Mouse (Mus musculus) retina, embryonic 14.5 days (tissue): ENCODE measurements around the gene Plekho2.

Source experiments
- DNase-seq: peaks from one replicate; pipeline ENCODE4 v3.0.0-alpha.2; 2015; ENCODE audit warnings: low spot score

Plekho2 gene

DNA sequence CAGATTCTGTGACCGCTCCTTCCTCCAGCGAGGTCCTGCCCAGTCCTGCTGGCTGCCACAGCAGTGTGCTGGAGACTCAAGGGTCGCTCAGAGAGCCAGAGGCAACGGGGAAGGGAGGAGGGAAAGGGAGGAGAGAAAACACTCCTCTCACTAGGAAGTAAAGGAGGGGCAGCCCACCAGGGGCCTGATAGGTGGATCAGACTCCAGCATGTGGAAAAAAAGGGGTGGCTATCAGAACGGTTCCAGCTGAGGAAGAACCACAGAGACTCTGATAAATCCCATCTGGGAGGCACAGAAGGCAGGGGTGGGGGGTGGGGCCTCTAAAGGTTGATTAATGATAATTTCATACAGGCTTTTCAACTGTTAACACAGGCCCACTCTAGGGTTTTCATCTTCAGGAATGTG lies 24.8 kb downstream of the Plekho2 start:
- DNase-seq: no peak

DNA sequence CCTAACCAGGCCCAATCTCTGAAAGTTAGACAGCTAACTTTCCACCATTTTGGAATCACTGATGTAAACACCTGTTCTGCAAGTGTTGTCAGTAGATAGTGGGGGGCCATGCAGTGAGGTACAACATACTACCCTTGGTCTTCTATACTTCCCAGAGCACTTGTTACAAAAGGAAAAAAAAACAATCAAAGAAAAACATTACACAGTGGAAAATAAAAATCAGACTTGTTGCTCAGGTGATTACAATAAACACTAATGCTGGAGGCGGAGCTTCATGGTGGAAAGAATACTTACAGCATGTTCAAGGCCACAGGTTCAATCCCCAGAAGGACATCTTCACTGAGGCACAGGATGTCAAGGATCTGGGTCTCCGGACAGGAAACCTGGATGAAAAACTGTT lies 27.1 kb downstream of the Plekho2 start:
- DNase-seq: no peak

DNA sequence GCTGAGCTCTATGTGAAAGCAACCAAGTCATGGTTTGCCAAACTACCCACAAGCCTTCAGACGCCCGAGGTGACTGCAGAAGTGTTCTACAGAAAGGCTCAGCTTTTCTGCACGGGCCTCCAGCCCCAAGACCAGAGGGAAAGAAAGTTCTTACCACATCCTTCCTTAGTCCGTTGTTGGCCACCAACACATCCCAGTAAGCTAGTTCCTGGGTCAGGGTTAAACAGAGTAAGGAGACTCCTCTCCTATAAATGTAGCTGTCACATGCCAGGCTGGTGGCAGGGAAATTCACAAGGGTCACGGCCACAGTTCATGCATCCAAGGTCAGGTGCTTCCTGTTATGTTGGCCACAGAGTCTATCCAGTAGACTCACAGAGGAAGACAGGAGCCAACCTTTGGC lies 27.7 kb downstream of the Plekho2 start:
- DNase-seq: no peak

DNA sequence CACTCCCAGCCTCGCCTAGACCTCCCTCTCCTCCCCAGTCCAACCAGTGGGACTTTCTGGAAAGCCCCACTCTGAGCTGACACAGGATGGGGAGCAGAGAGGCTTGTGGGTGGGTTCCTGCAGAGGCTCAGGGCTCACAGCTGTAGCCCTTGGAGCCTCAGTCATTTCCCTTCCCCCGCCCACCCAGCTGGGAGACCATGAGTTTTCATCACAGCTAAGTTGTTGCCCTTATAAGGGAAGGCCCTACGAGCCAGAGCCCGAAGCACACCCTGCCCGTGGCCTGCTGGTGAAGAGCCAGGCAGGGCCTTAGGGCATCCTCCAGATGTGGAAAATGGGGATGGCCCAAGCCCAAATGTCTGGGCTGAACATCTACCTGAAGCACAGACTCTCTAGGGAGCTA lies 28.8 kb downstream of the Plekho2 start:
- DNase-seq: no peak

DNA sequence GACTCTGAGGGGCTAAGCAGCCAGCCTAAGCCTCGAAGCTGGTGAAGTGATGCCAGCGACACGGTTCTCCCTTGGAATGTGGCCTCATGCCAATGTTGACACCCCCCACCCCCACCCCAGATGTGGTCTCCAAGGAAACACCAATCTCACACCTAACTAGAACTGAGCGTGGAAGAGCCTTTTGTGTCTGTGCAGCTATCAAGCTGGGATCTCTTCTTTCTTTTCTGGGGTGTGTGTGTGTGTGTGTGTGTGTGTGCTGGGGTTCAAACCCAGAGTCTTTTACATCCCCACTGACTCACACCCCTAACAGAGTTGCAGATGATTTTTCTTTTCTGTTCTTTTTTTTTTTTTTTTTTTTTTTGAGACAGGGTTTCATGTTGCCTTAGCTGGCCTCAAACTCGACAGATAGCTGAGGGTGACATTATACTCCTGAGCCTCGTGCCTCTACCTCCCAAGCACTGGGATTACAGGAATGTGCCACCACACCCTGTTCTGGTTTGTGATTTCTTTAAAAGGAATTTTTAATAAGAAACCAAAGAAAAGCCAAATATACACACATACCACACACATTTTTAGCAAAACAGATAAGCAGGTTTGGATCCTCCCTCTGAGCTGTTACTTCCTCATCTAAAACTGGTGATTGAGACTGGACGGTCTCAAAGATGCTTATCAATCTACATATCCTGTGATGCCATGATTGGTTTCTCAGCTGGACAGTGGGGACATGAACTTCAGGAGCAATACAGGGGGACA lies 29.6 kb downstream of the Plekho2 start:
- DNase-seq: no peak

DNA sequence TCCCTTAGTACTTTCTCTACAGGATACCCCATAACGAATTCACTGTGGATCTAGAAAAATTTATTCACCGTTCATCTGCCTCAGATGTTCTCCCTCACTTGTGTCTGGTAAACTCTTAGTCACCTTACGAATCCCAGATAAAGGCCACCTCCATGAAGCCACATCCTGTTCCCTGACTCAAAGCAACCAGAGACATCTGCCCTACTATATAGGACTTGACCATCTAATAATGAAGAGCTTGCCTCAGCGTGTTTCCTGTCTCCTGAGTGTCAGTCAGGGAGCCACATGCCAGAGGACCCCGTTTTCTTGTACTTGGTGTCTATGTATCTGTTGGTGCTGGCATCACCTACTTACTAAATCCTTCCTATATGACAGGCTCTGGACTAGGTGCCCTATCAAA lies 30.2 kb downstream of the Plekho2 start:
- DNase-seq: no peak

DNA sequence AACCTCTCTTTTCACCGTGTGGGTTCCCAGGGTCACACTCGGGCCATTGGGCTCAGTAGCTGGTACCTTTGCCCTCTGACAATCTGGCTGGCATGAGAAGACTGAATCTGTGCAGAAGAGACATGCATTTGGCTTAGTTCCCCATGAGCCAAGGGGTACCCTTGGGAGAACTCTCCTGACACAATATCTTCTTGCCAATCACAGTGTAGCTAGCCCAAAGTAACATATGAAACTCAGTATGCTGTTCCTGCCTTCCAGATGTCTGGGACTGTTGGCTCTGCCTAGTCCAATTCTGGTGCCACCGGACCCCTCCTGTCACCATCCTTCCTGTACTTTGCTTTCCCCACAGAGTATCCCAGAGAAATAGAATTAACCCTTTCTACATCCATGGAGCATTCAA lies 30.7 kb downstream of the Plekho2 start:
- DNase-seq: no peak

DNA sequence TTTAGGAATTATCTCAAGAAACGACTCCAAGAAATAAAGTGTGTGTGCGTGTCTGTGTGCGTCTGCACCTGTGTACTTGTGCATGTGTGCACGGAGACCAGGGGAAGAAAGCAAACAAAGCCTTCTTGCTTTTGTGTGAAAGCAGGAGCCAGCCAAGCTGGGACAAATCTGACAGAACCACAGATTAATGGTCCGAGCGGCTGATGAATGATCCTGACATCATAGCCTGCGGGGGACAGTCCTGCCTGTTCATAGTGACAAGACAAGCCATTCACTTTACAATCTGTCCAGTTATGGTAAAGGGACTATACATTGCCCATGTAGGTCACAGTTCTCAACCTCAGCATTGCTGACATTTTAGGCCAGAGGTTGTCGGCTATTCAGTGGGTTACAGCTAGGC lies 31.5 kb downstream of the Plekho2 start:
- DNase-seq: no peak

DNA sequence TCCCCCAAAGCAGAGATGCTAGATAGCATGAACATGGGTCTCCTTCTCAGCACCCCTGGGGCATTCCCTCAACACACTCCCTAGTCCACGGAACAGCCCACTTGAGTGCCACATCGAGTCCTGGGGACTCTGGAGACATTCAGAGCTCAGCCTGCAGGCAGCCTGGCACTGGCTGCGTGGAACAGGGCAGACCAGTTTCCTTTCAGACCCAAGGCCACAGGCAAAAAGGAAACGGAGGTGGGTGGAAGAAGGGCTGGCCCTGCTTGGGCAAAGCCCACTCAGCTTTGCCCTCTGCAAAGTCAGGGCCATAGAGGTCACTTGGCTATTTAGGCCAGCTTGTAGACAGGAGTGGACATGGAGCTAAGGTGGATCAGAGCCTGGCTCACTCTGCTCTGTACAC lies 32.0 kb downstream of the Plekho2 start:
- no peak for DNase-seq

DNA sequence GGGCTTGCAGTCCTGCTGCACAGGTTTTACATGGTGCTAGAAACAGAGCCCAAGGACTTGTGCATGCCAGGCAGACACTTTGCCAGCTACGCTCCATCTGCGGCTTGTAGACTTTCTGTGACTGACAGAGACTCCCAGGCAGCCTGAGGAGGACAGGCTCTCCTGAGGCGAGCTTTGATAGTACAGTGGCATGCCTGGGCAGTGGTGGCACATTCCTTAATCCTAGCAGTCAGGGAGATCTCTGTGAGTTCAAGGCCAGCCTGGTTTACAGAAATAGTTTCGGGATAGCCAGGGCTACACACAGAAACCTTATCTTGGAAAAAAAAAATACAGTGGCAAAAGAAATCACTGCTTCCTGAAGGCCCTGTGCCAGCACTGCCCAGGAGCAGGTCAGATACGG lies 32.7 kb downstream of the Plekho2 start:
- DNase-seq: no peak

DNA sequence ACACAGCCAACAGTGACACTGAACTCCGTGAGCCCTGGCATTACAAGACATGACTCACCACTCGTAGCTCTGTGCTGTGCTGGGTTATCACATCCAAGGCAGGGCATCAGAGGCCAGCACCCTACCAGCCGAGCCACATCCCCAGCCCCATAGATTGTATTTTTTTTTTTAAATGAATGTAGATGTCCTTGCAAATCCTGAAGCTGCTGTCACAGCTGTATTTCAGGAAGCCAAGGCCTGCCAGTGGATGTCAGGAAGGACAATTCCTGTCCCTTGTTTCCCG lies 33.5 kb downstream of the Plekho2 start:
- no peak for DNase-seq

DNA sequence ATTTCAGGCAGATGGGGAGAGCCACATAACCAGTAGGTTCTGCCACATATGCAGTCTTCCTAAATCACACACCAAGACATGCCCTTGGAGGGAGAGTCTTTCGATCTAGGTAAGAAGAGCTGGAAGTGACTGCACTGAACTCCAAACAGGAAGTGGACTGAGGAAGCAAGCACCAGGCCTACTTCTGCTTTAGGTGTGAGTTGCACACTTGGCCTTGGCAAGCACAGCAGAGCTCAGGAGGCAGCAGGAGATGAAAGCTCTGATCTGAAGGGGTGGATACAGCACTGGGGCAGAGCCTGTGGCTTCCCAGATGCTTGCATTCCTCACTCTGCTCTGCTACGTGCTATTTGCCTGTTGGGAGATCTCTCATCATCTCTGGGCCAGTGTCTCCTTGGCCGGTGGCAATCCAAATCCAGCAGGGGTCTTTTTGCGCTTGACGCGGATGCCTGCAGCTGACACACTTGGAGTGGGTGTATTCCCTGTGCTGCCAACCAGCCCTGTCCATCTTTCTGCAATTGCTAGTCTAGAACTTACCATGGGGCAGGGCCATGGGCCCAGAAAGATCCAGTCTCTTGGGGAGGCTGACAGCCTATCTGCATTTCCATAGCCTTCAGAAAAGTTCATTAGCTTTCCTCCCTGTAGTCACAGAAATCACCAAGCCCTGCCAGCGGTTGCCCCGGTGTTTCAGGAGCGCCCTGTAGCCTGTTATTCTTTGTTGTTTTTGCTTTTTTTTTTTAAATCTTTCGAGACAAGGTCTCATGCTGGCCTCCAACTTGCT lies 34.0 kb downstream of the Plekho2 start:
- no peak for DNase-seq

DNA sequence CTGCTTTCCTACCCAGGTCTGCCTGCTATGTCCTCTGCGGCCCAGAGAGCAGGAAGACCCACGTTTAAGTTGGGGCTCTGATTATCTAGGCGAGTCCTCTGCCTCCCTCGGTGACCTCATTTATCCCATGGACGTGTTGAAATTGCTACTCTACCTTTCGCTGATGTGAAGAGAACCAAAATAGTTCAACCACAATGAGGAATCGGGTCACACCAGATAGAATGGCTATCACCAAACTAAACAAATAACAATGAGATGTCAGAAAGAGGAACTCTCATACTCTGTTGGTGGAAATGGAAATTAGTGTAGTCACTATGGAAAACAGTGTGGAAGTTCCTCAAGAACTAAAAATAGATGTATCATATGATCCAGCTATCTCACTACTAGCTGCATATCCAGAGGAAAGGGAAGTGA lies 37.7 kb downstream of the Plekho2 start:
- DNase-seq: no peak

DNA sequence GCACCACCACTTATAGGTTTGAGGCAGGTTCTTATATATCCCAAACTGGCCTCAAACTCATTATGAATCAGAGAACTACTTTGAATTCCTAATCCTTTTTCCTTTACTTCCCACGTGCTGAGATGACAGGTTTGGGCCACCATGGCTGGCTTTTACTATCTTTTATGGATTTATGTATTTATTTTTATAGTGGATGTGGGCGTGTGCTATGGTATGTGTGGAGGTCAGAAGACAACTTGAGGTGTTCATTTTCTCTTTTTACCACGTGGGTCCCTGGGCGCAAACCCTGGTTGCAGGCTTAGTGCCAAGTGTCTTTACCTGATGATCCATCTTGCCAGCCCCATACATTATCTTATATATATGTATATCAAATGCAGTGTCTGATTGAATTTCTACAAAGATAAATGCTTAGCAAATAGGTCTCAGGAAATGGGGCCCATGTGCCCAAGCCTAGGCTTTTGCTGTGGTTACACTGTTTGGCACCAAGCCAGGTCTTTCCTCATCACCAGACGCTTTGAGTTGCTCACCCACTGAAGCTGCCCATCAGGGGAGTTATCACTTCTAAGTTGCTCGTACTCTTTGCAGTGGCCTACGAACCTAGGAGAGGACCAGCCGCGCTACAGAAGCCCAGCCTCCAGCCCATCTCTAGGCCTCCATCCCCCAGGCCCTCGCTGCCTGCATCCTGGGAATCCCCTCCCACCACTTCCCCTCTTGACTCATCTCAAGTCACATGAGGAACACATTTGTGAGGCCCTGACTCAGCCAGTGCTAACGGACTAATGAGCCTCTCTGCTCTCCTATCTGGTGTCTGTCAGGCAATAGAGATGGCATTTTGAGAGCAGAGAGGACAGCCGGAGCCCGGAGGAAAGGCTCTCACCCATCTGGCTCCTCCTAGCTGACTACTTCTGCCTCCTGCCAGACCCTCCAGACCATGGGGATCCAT lies 38.4 kb downstream of the Plekho2 start:
- DNase-seq: no peak

DNA sequence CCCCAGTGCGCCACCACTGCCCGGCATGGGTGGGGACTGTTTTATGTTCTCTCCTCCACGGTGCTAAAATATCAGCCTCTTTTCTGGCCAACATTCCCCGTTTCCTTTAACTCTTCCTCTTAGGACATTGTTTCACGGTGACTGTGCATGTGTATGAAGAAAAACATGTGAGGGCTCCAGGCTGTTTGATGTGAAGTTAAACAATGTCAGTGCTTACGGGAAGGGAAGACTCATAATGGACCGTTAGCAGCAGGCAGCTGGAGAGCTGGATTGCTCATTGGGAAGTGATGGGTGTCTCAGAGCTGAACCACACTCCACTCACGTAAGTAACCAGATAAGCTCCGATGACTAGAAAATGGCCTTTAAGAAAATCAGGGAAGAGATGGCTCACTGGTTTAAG lies 40.1 kb downstream of the Plekho2 start:
- no peak for DNase-seq

DNA sequence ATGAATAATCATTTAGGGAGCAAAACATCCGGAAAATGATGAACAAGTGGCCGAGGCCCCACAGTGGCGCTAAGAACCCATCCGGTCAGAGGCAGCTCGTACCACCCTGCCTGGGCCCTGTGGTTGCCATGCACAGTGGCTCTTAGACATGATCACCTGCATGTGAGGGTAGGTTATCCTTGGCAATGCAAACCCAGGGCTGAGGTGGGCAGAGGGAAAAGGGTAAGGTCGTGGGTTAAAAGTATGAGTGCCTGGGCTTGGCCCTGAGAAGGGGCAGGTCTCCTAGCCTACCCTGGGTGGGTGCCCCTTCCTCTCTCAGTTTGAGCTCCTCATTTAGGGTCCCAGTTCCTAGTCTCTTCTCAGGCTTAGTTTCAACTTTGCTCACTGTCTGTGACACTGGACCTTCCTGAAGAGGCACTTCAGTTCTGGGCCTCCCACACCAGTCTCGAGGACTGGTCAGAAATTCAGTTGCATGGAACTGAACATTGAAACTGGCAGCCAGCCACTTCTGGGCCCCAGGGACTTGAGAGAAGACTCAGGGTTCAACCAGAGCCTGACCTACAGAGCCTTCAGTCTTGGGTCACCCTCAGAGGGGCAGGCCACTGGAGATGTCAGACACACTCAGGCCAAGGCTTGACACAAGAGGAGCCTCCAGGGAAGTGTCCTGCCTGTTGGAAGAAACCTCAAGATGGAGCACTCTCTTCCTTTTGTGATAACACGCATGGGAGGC lies 41.8 kb downstream of the Plekho2 start:
- DNase-seq: no peak

DNA sequence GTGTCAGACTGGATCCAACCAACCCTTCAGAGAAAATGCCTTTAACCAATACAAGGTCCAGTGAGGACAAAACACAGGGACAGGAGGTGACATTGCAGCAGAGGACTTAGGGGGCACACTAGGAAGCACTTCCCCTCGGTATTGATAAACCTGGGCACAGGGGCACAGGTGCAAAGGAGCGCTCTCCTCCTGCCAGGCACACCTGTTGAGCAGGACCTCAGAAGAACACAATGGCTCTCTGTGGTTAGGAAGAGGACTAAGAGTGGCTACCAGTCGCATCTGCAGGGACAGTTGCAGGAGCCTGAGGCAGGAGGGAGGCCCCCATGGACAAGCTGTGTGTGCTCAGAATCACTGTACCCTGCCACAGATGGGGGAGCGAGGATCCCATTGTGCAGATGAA lies 43.3 kb downstream of the Plekho2 start:
- no peak for DNase-seq

DNA sequence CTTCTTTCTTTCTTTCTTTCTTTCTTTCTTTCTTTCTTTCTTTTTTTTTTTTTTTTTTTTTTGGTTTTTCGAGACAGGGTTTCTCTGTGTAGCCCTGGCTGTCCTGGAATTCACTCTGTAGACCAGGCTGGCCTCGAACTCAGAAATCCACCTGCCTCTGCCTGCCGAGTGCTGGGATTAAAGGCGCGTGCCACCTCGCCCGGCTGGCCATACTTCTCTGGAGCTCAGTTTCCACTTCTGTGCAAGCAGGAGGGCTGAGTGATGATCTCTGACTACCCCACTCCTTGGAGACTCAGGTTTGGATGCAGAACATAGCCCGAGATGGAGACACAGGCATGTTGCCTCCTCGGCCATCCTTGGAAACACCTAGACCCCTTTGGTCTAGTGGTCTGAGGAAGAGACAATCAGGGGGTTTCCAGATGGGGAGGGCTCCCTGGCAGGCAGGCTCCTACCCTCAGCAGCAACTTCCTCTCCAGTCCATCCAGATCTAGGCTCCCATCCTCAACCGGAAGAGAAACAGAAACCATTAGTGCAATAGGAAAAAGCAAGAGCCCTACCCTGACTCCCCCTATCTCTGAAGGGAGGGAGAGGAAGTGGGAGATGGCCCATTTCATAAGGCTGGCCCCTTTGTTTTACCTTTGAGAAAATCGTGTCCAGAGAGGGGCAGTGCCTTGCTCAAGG lies 43.9 kb downstream of the Plekho2 start:
- no peak for DNase-seq

DNA sequence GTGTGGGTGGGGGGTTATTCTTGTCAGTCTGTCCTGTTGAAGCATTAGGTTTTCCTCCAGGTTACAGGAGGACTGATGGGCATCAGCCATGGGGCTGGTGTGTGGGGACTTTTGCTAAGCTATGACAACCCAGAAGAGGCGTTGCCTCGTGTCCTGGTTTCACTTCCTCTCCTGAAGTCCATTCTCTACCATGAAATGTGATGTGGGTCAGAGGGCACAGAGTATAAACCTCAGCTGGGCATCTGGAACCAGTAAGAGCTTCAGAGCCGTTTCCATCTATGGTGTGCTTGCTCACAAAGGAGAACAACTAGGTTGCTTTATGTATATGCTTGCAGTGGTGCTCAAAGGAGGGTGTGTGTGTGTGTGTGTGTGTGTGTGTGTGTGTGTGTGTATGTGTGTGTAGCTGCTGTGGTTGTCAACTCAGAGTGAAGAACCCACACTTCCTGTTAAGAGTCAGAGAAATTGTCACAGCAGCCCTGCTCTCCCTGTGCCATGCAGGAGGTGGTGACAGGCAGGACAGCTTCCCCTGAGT lies 44.6 kb downstream of the Plekho2 start:
- DNase-seq: no peak

DNA sequence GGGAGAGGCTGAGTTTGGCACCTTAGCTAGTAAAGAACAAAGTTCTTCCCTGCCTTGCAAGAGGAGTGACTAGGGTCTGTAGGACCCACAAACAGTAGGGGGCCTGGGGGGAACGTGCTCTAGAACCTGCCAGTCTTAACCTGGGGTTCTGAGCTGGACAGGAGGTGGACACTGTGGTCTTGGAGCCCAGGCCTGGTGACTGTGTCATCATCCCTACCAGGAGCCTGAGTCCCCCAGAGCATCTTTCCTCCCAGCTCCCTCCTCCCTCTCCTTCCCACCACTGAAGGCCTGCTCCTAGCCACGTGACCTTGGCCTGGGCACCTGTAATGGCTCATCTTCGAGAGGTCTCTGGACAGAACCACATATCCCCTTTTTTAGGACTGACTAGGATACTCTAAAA lies 45.7 kb downstream of the Plekho2 start:
- DNase-seq: no peak

DNA sequence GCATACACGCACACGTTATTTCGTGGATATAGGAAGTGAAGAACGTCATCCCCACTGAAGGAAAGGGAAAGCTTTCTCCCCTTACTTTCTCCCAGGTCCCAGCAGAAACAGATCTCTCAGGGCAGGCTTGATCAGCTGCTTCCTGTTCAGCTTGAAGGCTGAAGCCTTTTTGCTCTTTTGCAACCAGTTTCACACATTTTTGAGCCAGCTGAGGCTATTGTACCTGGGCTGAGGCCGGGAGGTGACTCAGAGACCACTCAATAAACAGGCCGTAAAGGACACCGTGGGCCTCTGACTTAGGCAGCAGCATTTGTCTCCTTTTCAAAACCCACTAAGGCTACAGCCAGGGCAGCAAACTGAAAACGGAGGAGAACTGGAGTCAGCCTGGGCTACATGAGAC lies 46.9 kb downstream of the Plekho2 start:
- no peak for DNase-seq
